Mouse (Mus musculus) ES-E14 (cell line): ENCODE results near the gene Zfhx3.

Source experiments
- HCFC1 ChIP-seq: IDR thresholded peaks from 2 replicates; pipeline ENCODE4 v1.6.1; 2012; ENCODE audit warnings: low read length, inconsistent platforms, borderline replicate concordance; ENCODE audit not compliant: insufficient read depth
- MAFK ChIP-seq: IDR thresholded peaks from 2 replicates; pipeline ENCODE4 v1.6.1; 2014; ENCODE audit warnings: mild to moderate bottlenecking, low read depth, low read length, inconsistent platforms; ENCODE audit not compliant: insufficient read depth
- ZC3H11A ChIP-seq: IDR thresholded peaks from 2 replicates; pipeline ENCODE4 v1.6.1; 2012; ENCODE audit warnings: low read depth, mild to moderate bottlenecking, inconsistent platforms, low read length, borderline replicate concordance
- ZNF384 ChIP-seq: IDR thresholded peaks from 2 replicates; pipeline ENCODE4 v1.6.1; 2012; ENCODE audit warnings: low read depth, low read length, inconsistent platforms

DNA sequence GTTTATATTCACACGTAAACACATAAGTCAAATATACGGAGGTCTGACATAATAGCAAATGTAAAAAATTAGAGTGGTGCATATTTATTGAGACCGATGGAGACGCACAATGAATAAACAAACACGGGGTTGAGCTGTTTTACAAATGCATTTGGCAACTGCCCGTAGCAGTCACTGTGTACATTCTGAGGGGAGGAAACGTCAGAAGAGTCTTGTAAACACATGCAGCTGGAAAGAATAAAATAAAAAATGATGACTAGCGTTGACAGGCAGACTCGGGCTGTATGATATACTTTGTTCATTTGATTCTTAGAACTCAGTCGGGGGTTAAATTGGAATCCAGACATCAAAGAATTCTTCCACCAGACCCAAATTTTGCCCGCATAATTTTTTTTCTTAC lies 18.0 kb downstream of the Zfhx3 start:
- TF ChIP-seq MAFK: no peak
- no peak for TF ChIP-seq HCFC1
- no peak for TF ChIP-seq ZC3H11A
- TF ChIP-seq ZNF384: no peak
